Mouse (Mus musculus) gastrocnemius, adult 8-10 months (tissue): ENCODE measurements at regions not wholly inside any gene's neighbourhood (a gene's known extent, or its start where the extent isn't known, plus 50 kb on each side); places are given as distances from the start of the nearest gene placed in this dataset.

Experiments
- DNase-seq, 2 experiments: peaks; one replicate each; pipeline ENCODE4 v3.0.0; 2022; ENCODE audit warnings: low spot score in 2 of 2

DNA sequence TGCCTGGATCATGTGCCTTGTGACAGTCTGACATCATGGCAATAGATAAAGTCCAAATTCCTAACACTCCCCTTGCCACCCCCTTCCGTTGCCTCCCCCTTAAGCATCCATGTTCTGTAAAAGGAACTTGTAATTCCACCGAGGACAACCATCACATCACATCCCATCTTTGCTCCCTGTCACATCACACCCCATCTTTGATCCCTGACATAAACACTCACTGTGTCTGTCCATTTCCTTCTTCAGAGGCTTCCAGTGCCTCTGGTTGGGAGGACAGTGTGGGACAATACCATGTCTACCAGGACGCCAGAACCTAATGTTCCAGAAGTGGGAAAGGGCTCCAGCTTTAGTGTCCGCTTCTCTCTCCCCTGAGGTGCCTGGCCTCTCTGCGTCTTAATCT, 223.6 kb downstream of the Tex36 start:
- DNase-seq: no peak

DNA sequence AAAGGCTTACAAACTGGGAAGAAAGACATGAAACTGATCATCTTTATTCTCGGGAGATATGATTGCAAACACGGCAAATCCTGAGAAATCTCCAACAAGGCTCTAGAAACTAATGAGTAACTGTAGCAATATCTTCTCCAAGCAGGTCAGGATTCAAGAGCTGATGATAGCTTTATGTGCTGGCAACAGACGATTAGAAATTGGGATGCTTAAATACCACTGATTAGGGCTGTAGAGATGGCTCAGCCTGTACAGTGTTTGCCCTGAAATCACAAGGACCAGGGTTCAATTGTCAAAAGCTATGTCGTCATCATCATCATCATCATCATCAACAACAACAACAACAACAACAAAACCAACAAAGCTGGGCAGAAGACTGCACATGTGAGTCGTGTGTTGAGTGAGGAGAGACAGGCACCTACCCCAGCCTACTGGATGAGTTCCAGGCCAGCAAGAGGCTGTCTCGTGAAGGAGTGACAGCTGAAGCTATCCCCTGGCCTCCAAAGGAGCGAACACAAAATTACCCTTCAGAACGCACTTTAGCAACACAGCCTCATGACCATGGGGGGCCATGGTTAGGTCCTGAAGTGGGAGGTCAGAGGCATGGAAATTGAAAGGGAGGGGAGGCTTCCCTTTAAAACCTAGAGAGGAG, 225.0 kb downstream of the Tex36 start:
- no peak for DNase-seq

DNA sequence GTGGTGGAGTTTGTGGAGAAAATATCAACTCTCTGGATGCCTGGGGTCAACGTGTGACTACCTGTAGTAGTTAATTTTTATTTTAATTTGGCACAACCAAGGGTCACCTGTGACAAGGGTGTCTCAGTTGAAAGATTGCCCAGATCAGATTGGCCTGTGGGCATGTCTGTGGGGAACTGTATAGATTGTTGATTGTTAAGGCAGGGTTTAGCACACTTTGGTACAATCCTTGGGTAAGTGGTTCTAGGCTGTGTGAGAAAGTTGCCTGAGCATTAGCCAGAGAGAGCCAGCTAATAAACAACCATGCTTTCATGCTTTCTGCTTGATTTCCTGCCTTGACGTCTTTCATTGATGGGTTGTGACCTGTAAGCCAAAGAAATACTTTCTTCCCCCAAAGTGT, 229.3 kb downstream of the Tex36 start:
- no peak for DNase-seq

DNA sequence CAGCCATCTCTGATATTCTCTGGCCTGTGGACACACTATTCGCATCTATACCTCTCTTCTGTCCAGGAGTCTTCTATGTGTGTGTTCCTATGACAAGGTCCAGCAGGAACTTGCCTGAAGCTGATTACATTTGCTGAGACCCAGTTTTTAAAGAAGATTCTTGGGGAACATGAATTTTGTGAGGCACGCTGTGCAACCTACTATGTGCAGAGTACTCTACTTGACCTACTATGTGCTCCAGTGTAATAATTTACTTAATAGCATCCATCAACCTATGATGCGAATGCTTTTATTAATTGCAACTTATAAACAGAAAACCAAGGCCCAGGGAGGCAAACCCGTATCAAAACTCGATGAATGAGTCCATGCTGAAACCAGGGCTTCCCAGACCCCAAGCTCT, 231.4 kb downstream of the Tex36 start:
- DNase-seq: no peak

DNA sequence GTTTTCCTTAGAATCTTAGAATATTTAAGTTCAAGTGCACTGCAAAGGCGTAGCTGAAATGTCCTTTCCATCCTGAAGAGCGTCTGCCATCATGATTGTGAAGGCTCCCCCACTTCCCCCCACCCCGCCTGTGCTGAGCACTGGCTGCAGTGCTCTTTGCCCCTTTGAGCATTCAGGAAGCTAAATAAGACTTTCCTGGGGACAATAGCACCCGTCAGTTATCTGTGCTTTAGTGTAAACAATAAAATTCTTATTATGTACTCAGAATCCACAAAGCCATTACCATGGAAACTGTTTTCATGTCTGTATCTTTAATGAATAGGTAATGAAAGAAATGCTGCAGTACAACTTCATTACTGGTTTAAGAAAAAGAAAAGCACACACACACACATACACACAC, 237.4 kb downstream of the Tex36 start:
- no peak for DNase-seq

DNA sequence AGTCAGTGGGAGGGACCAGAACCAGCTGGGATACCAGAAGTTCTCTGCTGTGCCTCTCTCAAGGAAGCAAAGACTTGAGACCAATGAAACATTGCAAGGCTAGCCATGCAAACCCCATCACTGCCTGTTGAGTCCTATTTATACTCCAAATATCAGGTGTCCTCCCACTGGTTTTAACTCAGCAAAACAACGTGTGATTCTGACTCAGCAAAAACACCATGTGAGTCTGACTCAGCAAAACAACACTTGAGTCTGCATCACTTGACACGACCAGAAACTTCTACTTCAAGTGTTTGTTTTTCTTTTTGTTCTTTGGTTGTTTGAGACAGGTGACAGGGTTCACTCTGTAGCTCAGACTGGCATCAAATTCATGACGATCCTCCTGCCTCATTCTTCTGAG, 204.6 kb upstream of the Ctbp2 start:
- DNase-seq: no peak

DNA sequence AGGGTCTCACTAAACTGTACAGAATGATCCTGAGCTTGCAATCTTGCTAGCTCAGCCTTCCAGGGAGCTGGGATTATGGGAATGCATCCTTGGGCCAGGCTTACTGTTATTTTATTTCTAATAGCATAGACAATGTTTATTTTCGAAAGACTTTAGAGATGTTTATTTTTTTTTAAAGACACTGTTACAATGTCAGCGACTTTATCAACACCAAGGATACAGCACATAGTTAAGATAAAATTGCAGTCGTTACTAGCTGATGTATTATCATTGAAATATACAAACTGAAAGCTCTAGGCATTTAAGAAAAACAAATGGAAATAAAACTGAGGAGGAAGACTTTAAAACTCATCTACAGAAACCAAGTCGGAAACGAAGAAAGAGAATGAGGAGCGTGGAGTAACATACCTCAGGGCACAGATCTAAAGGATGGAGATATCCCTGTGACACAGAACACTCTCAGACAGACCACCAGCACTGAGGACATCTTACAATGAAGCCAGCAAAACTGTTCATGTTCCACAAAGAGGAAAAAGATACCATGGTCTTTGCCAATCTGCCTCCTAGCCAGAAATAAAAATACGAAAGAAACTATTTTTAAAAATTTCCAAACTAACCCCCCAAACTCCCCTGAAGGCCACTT, 201.5 kb upstream of the Ctbp2 start:
- no peak for DNase-seq

DNA sequence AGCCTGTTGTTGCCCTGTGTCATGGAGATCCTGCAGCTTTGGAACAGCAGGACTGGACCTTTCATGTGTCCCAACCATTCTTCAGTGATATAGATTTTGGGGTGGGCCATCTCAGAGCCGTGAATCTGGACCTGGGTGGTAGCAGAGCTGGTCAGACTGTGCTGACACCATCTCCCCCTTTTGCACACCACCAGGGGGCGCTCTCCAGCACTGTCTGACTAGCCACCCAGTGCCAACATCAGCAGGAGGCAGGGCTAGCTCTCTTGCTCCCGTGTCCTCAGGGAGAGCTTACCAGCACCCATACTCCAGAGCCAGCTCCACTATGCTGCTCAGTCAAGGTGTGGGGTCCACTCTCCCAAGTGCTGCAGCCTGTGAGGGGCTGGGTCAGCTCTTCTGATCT, 199.8 kb upstream of the Ctbp2 start:
- DNase-seq: no peak

DNA sequence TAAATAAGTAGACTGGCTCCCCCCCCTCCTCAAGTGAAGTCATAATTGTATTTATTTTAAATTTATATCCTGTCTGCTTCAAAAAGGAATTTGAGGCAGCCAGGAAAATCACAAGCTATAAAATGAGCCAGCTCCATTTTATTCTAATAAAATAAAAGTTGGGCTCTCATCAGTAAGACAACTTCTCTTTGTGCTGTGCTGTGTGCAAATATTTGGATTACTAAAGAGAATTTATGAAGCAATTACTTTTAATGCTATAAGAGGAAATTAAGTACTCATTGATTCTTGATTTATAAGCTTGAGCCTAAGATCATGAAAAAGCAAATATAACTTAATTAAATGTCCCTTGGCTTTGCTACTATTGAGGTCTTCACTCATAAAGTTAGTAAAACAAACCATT, 193.4 kb upstream of the Ctbp2 start:
- DNase-seq: no peak

DNA sequence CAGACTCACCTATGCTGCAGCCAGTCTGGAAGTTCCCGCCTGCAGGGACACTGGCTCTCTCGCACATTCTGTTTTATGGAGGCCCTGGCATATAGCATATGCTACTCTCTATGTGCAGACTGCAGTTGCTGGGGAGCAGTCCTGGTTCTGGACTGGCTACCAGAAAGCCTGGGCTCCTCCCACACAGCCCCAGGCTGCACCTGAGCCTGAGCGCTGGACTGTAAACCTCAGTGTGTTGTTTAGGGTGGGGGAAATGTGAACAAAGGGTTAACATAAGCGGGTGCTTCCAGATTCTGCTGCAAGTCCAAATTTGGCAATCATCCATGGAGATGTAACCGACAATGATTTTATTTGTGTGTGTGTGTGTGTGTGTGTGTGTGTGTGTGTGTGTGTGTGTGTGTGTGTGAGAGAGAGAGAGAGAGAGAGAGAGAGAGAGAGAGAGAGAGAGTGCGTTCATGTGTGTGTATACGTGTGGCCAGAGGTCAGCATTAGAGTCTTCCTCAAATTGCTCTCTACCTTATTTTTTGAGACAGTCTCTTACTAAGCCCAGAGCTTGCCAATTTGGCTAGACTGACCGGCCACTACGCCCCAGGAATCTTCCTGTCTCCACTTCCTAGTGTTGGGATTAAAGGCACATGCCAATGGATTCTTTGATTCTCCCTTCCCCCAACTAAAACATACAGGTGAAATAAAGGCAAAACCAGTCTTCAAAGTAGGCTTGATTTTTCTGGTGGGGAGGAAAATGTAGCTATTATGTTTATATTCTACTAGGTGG, 192.7 kb upstream of the Ctbp2 start:
- no peak for DNase-seq

DNA sequence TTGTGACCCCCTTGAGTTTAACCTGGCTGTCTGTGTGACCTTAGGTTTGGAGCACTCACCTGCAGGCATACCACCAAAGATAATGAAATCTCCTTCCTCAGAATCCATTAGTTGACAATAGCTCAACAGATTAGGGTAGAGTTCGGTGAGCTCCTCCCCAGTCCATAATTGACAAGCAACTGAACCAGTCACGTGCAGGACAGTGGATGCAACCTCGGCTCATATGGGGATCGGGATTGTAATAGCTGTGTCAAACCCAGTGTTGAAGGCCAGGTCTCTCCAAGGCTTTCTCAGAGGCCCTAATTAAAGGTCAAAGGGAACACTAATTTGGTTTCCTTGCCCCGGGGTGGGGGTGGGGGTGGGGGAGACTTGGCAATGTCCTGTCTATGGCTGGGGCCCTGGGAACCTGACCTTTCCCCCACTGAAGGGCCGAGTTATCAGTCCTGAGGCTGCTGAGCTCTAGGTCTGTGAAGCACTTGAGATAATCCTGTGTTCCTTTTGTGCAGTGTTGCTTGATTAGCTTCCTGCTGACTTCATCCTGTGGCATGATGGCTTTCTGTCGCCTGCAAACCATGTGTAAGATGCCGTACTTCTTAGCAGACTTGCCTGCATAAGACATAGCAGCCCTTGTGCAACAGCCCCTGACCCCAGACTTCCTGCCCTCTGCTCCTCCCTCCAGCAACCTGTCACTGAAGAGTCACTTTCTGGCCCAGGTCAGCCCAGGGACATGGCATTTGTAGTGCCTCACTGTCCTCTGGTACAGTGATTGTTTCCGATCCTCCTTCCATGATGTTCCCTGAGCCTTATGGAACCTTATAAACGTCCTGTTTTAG, 191.3 kb upstream of the Ctbp2 start:
- DNase-seq: no peak

DNA sequence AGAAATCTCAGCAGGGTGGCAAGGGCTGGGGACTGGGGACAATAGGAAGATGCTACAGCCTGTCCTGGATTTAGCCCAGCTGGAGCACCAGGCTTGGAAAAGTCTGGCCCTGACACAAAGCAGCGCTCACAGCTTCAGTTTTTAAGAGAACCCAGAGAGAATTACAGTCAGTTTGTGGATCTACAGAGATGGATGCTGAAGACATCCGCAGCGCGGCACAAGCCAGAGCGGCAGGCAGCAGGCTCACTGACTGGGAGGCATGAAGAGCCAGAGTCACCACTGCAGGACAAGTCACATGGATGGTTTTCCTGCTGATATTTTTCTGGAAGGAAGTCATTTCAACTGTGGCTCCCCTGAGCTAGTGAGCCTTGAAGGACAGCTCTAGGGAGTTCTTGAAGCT, 189.0 kb upstream of the Ctbp2 start:
- DNase-seq: no peak

DNA sequence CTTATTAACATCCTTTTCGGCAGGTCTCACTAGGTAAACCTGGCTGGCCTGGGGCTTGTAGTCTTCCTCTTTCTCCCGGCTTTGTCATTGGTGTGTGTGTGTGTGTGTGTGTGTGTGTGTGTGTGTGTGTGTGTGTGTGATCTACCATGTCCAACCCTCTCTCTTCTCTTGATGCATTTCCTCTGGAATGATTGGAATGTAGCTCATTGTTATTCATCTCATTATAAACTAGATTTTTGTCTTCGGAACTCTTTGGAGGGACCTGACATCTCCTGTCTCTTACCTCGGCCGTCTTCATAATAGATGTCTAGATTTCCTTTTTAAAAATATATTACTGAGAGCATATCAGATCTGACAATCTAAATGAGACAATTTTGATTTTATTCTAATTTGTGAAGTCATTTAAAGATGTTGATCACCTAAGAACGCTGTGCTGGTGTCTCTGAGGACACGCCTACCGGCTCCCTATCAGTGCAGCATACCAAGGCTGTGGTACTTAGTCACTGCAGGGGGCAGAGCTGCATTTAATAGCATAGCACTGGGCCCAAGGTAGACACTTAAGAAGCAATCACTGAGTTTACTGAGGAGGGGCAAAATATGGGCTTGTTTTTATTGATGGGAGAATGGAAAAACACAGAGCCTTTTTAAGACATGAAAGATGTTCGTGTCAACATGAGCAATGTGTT, 187.1 kb upstream of the Ctbp2 start:
- no peak for DNase-seq

DNA sequence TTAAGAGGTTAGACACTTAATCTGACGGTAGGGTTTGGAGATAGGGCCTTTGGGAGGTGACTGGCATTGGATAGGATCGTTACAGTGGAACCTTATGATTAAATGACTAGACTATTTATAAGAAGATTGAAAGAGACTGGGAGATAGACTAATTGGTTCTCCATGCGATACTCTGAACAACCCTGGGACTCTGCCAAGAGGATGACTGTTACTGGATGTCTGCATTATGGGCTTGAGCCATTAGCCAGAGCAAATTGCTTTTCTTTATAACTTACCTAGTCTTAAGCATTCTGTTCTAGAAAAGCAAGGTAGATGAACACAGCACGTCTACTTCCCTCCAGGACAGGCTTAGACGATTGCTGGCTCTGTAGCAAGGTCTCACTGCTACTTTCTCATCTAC, 180.3 kb upstream of the Ctbp2 start:
- no peak for DNase-seq

DNA sequence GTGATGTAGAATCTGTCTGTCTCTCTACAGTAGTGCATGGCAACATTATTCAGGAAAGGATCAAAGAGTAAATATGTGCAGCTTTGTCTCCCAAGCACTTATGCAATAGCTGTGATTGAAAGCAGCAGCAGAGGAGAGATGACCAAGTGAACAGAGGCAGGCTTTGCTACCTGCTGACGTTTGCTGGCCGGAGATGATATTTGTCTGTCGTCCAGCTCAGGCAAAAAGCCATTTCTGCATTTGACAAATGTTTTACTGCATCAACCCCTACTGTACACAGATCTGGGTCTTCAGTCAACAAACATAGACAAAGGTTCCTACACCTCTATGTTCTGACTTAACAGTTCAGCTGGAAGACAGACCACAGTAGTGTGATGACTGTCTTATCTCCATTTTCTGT, 166.3 kb upstream of the Ctbp2 start:
- DNase-seq: no peak

DNA sequence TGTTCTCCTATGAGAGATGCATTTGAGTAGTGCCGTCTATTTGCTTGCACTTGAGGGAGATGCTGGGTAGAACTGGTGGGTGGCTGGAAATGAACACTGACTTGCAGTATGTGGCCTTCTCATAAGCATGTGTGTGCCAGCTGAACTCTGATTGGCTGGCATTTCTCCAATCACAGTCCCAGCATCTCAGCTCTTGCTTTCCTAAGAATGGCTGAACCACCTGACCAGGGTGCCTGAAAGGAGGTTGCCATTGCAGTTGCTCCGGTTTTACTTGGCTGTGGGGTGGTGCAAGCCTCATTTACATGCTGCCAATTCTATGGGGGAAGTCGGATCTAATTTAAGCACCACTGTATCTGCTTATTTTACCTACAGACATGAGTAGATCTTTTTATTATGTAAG, 164.1 kb upstream of the Ctbp2 start:
- no peak for DNase-seq

DNA sequence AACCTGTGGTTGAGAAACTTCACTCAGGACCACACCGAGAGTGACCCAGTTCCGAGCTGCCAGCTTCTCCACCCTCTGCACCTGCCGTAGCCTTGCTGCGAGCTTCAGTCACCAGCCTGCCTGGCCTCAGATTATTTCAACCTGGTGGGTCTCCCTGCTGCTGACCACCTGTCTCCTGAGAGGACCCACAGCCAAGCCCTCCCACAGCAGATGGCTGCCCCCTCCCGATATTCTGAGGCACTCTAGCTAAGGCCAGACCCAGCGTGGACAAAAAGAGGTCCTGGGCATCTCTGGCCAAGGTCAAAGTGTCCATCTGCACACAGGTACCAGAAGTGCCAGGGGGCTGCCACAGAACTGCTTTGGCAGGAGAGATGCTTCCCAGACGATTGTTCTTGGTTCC, 162.7 kb upstream of the Ctbp2 start:
- DNase-seq: no peak

DNA sequence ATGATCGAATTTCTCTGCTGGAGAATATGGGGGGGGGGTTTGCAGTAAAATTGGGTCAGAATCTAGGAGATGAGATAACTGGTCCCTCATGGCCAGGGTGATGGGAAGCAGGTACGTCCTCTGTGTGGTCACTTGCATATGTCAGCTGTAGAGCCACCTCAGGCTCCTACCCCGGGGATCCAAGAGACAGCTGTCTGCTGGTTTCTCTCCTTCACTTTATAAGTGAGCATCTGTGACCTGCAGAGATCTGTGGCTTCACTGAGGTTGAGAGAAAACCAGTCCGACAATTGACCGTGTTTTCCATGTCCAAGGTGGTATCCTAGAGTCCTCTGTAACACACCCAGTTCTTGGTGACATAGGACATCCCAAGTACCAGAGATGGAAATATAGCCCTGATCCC, 162.1 kb upstream of the Ctbp2 start:
- no peak for DNase-seq

DNA sequence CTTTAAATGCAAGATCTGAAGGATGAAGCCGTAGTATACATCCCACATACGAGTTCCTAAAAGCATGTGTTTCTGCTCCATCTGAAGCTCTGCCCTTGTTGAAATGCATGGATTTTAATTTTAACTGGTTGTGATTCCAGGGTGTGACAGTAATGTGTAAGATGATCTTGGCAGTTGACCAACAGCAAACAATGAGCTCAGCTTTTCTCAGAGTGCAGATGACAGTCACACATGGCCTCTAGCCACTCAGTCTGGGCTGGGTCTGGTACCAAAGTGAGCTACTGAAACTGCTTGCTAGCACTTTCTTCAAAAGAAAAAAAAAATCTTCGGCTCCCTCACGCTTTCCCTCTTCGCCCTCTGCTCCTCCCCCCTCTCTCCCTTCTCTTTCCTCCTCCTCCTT, 138.0 kb upstream of the Ctbp2 start:
- no peak for DNase-seq

DNA sequence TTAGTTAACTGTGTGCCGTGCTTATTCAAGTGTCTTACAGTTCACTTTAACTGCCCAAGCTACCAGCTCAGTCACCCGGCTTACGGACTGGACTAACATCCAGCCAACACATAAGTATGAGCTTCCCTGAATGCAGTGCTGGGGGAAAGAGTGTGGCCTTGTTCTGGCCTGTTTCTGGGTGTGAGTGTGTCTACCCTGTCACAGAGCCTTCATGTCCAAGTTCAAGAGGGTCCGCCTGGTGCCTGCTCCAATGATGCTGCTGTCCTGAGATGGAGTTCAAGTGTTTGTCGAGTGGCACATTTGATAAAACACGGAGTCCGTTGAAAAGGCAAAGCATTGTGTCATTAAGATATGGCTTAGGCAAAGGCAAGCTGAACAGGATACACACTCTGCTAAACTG, 135.0 kb upstream of the Ctbp2 start:
- no peak for DNase-seq

DNA sequence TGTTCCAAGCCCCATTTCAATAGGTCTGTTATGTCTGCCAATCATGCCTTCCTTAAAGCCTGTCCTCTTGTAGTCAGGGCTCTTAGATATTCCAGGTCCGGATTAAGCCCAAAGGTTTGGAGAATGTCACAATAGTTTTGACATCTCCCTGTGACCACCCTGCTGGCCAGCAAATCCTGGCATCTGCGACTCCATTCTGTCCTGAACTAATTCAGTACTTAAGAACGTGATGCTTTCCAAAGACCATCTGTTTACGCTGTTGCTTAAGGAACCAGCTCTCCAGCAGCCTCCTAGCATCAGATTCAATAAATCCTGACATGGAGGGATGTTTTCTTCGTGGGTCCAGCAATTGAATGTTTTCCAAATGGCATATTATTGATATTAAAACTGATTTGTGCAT, 132.7 kb upstream of the Ctbp2 start:
- no peak for DNase-seq

DNA sequence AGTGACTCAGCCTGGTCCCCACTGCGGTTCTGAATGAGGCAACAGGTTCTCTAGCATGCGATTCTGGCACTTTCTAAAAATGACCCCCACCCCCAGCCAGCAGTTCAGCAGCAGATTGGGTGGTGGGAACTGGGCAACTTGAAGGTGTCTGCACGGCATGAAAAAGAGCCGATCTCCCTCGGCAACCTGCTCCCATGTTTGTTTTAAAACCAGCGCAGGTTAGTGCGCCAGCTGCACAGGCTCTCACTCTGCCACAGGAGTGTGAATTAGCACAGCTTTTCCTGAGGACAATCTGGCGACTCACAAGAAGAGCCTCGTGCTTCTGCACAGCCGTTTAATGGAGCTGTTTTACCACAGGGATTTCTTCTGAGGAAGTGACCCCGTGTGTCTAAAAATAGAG, 120.4 kb upstream of the Ctbp2 start:
- DNase-seq: no peak
